Mouse (Mus musculus) embryonic facial prominence, embryonic 11.5 days (tissue): ENCODE data around the gene Srgap1. TPM values are rescaled to one million over a fixed set of nuclear protein-coding genes. Genes with fewer than 3 reads are reported as not detected.
"Not testable (repeated sequence)": the region's sequence is repeated elsewhere in the genome, so short reads cannot be mapped to it uniquely, and the experiment has no call there.

Experiments used
- ATAC-seq: fragments of 200-750 bp; cut with Nextera tagmentation; replicated peaks from 2 replicates; pipeline ENCODE4 v1.8.0; 2017; ENCODE audit warnings: low read depth; ENCODE audit not compliant: insufficient number of reproducible peaks, low FRiP score, low TSS enrichment
- DNase-seq: peaks from one replicate; pipeline ENCODE4 v3.0.0-alpha.2; 2015; ENCODE audit warnings: low spot score
- H3K27ac ChIP-seq: fragments of 300-500 bp; sonication (generic); replicated peaks from 2 replicates; pipeline ENCODE4 v1.5.1; 2014; ENCODE audit warnings: mild to moderate bottlenecking, low read depth, low read length, control low read depth
- H3K27me3 ChIP-seq: fragments of 300-500 bp; sonication (generic); 2 replicates; pipeline ENCODE4 v1.6.1; 2014; ENCODE audit warnings: mild to moderate bottlenecking, low read length, moderate library complexity, mixed read lengths; ENCODE audit not compliant: control insufficient read depth, insufficient read depth
- H3K36me3 ChIP-seq: fragments of 300-500 bp; sonication (generic); replicated peaks from 2 replicates; pipeline ENCODE4 v1.6.1; 2014; ENCODE audit warnings: low read depth, mild to moderate bottlenecking, low read length, moderate library complexity, mixed read lengths; ENCODE audit not compliant: control insufficient read depth, insufficient read depth
- H3K4me1 ChIP-seq: fragments of 300-500 bp; sonication (generic); 2 replicates; pipeline ENCODE4 v1.6.1; 2014; ENCODE audit warnings: low read length, mixed read lengths; ENCODE audit not compliant: control insufficient read depth, insufficient read depth
- H3K4me2 ChIP-seq: fragments of 300-500 bp; sonication (generic); 2 replicates; pipeline ENCODE4 v1.6.1; 2014; ENCODE audit warnings: low read depth, mild to moderate bottlenecking, control low read depth, low read length, moderate library complexity
- H3K4me3 ChIP-seq: fragments of 300-500 bp; sonication (generic); 2 replicates; pipeline ENCODE4 v1.5.1; 2014; ENCODE audit warnings: low read depth, low read length, control low read depth
- H3K9ac ChIP-seq: fragments of 300-500 bp; sonication (generic); replicated peaks from 2 replicates; pipeline ENCODE4 v1.6.1; 2014; ENCODE audit warnings: mild to moderate bottlenecking, control low read depth, low read length
- H3K9me3 ChIP-seq: fragments of 300-500 bp; sonication (generic); replicated peaks from 2 replicates; pipeline ENCODE4 v1.6.1; 2016; ENCODE audit warnings: mild to moderate bottlenecking, low read length, inconsistent platforms, mixed read lengths; ENCODE audit not compliant: control insufficient read depth
- WGBS: fragments of 180-500 bp; shearing (Covaris S2); extraction: QIAGEN DNeasy Blood & Tissue Kit; methylation state at CpG from one replicate; pipeline ENCODE4 v1.1.7; 2014; 5-methylcytosine and 5-hydroxymethylcytosine counted together
- polyA plus RNA-seq: library from polyadenylated mRNA; unstranded; fragments of >200 nt; fragmentation: Nextera tagmentation; extraction: Ambion mirVana; gene quantifications from 2 replicates; pipeline ENCODE4 v1.2.1, GENCODE M21; 2014

Gene Srgap1
- polyA plus RNA-seq, 1 experiment from 2014 or later = 8.8 TPM

GRCm38 (mm10) chr10:121781159-121781558 lies 266.0 kb downstream of the Srgap1 start:
- WGBS = 62% methylated on average over 14 of the region's 14 CpGs
- 0 out of 2 replicates have a peak, but pooled peaks have one; percentile 29 for ATAC-seq

GRCm38 (mm10) chr10:121775990-121776389 lies 271.1 kb downstream of the Srgap1 start:
- ATAC-seq (no peak), DNase-seq (no peak)
- H3K4me3 ChIP-seq = no peak overlapping the region
- H3K9me3 ChIP-seq = no peaks in the 10 kb centered on the region
- H3K27me3 ChIP-seq = no peaks in the 10 kb centered on the region
- no peaks in the 10 kb centered on the region for H3K4me1 ChIP-seq
- H3K9ac ChIP-seq = no peak overlapping the region
- H3K4me2 ChIP-seq = no peak overlapping the region
- WGBS = 60% methylated on average over 3 of the region's 3 CpGs
- H3K27ac ChIP-seq = no peak overlapping the region
- no peaks in the 10 kb centered on the region for H3K36me3 ChIP-seq

More at GRCm38 (mm10) chr10:121781159-121781558, 266.0 kb downstream of the Srgap1 start:
- H3K4me3 ChIP-seq = no peak overlapping the region
- no peaks in the 10 kb centered on the region for H3K4me1 ChIP-seq
- no peak overlapping the region for H3K27ac ChIP-seq
- no peaks in the 10 kb centered on the region for H3K9me3 ChIP-seq
- no peak overlapping the region; the same call in 1 of the 2 replicates for H3K4me2 ChIP-seq
- peaks cover 4% of the 10 kb centered on the region for H3K36me3 ChIP-seq
- no peaks in the 10 kb centered on the region for H3K27me3 ChIP-seq
- DNase-seq = peak; percentile 20
- no peak overlapping the region for H3K9ac ChIP-seq

- no peak overlapping the region for H3K27ac ChIP-seq
- H3K4me2 ChIP-seq = no peak overlapping the region
- H3K9ac ChIP-seq = no peak overlapping the region
- no peaks in the 10 kb centered on the region for H3K27me3 ChIP-seq
- DNase-seq (no peak), ATAC-seq (no peak)
- H3K4me3 ChIP-seq = no peak overlapping the region
- no peaks in the 10 kb centered on the region for H3K36me3 ChIP-seq
- no peaks in the 10 kb centered on the region for H3K4me1 ChIP-seq
- no peaks in the 10 kb centered on the region for H3K9me3 ChIP-seq
- 79% methylated on average over 4 of the region's 4 CpGs for WGBS
Measured at GRCm38 (mm10) chr10:121773813-121774212, 273.3 kb downstream of the Srgap1 start.

GRCm38 (mm10) chr10:121770624-121771577 lies 276.2 kb downstream of the Srgap1 start:
- no peak overlapping the region for H3K27ac ChIP-seq
- H3K4me3 ChIP-seq = no peak overlapping the region
- H3K9me3 ChIP-seq = no peaks in the 10 kb centered on the region
- no peak overlapping the region for H3K9ac ChIP-seq
- ATAC-seq (no peak), DNase-seq (peak; percentile 63)
- no peaks in the 10 kb centered on the region for H3K36me3 ChIP-seq
- H3K4me1 ChIP-seq = no peaks in the 10 kb centered on the region
- no peaks in the 10 kb centered on the region for H3K27me3 ChIP-seq
- H3K4me2 ChIP-seq = 0 out of 2 replicates have a peak overlapping the region, but pooled peaks have one; percentile 6
- 47% methylated on average over 20 of the region's 20 CpGs for WGBS

GRCm38 (mm10) chr10:121769711-121770110 lies 277.4 kb downstream of the Srgap1 start:
- Histone ChIP-seq H3K4me3 (no peak overlapping the region), H3K36me3 (no peaks in the 10 kb centered on the region), H3K4me2 (no peak overlapping the region), H3K27me3 (no peaks in the 10 kb centered on the region), H3K27ac (no peak overlapping the region), H3K9ac (no peak overlapping the region), H3K9me3 (no peaks in the 10 kb centered on the region), H3K4me1 (no peaks in the 10 kb centered on the region)
- WGBS = 87% methylated on average over 5 of the region's 5 CpGs
- ATAC-seq = no peak
- DNase-seq = no peak

GRCm38 (mm10) chr10:121767295-121767694 lies 279.8 kb downstream of the Srgap1 start:
- H3K4me3 ChIP-seq, H3K9ac ChIP-seq, H3K36me3 ChIP-seq, H3K4me1 ChIP-seq, H3K4me2 ChIP-seq, DNase-seq, ATAC-seq, H3K27me3 ChIP-seq, H3K9me3 ChIP-seq, H3K27ac ChIP-seq: not testable (repeated sequence)
- WGBS = 79% methylated on average over 3 of the region's 3 CpGs

- 74% methylated on average over 10 of the region's 10 CpGs for WGBS
- H3K9ac ChIP-seq = no peak overlapping the region
- no peaks in the 10 kb centered on the region for H3K27me3 ChIP-seq
- no peak overlapping the region for H3K4me2 ChIP-seq
- H3K36me3 ChIP-seq = no peaks in the 10 kb centered on the region
- H3K4me1 ChIP-seq = no peaks in the 10 kb centered on the region
- no peaks in the 10 kb centered on the region for H3K9me3 ChIP-seq
- ATAC-seq (0 out of 2 replicates have a peak, but pooled peaks have one; percentile 65), DNase-seq (peak; percentile 53)
- H3K27ac ChIP-seq = no peak overlapping the region
- H3K4me3 ChIP-seq = no peak overlapping the region
Measured at GRCm38 (mm10) chr10:121765174-121766057, 281.7 kb downstream of the Srgap1 start.
